Mouse (Mus musculus): Measurements from ENCODE around the gene Smurf1.

Smurf1 gene

GRCm38 (mm10) chr5:144860913-144861312 lies 104.7 kb downstream of the Smurf1 start:
- no peak for DNase-seq

- DNase-seq, result no peak
These were observed 106.4 kb downstream of the Smurf1 start for GRCm38 (mm10) chr5:144859284-144859683.

DNA sequence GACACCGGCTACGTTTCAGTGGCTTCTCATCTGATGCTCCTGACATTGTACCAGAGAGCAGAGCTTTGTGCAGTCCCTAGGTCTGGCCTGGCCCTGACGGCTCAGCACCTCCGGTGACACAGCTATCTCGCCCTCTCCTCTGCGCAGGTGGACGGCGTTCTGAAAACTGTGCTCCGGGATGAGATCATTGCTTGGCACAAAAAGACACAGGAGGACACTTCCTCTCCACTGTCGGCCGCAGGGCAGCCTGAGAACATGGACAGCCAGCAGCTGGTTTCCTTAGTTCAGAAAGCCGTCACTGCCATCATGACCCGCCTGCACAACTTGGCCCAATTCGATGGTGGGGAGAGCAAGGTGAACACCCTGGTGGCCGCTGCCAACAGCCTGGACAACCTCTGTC lies 107.1 kb downstream of the Smurf1 start:
- no peak for DNase-seq

- DNase-seq, result no peak
These were observed 109.7 kb downstream of the Smurf1 start for GRCm38 (mm10) chr5:144855936-144856335.

DNA sequence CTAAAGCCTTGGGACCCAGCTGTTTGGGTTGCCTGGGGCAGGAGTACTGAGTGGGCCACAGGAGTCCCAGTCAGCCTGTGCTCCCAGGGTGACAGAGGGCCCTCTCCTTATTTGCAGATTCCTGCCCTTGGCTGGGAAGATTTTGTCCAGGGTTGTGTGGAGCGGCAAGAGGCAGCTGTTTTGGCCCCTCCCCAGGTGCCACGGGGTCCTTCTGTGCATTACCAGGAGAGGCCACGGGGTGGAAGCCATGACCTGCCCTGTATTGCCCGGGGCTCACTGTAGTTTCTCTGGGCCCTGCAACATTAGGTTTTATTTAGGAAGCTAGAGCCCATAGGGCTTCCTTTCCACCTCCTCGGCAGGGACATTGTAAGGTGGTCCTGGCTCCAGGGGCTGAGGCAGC lies 111.7 kb downstream of the Smurf1 start:
- no peak for DNase-seq

- DNase-seq, result no peak
These were observed 113.8 kb downstream of the Smurf1 start for GRCm38 (mm10) chr5:144851820-144852219.

- no peak for DNase-seq
These were observed 115.7 kb downstream of the Smurf1 start for GRCm38 (mm10) chr5:144849932-144850331.

DNA sequence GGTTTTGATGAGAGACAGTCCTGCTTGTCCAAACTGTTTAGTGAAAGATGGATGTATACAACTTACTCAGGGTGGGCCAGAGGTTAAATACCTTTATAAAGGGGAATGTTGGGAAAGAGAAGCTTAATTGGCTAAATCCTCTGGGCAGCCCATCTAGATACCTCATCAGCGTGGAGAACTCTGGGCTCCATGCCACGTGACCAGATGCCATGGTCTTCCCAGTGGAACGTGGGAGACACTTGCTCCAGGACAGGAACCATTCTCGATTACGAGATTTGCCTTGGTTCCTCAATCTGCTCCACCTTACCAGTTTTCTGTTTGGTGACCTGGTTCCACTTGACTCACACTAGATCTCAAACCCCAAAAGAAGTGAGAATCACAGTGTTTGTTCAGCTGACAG lies 116.9 kb downstream of the Smurf1 start:
- DNase-seq, result no peak

DNA sequence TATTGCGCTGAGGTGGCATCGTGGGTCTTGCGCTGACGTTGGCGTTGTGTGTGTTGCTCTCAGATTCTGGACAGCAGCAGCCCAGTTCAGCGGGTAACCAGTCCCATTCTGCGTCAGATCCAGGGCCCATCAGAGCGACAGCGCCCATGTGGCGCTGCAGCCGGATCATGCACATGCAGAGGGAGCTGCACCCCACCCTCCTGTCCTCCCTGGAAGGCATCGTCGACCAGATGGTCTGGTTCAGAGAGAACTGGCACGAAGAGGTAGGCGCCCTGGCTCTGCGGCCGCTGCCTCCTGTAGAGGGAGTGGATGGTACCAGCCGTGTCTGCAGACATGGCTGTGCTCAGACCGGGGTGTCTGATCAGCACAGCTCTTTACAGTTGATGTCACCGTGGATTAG lies 120.3 kb downstream of the Smurf1 start:
- DNase-seq, result no peak

GRCm38 (mm10) chr5:144836100-144836499 lies 129.5 kb downstream of the Smurf1 start:
- DNase-seq, result no peak

GRCm38 (mm10) chr5:144831840-144832469 lies 133.7 kb downstream of the Smurf1 start:
- DNase-seq, result no peak

DNA sequence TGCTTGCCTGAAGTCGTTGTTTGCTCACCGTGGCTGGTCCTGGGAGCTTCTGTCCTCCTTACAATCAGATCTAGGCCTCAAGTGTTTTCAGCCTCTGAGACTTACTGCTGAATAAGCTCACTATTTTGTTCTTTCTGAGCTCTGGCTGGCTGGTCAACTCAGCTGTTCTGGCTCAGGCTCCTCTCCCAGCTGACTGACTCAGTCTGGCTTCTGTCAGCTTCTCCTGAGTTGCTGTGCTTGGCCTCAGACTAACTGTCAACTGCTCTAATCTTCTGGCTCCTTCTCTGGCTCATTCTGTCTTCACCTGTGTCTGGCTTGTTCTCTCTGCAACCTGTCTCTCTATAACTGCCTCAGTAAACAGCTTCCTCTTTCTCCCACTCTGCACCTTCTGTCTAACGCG lies 136.0 kb downstream of the Smurf1 start:
- DNase-seq, result no peak

- DNase-seq, result no peak
These were observed 137.1 kb downstream of the Smurf1 start for GRCm38 (mm10) chr5:144828365-144829102.

Data from lung, adult 18-20 months (tissue).